Mouse (Mus musculus) forebrain, embryonic 16.5 days (tissue): Measurements from ENCODE around the gene Dhx33. TPM values are rescaled to one million over a fixed set of nuclear protein-coding genes. Genes with fewer than 3 reads are reported as not detected.

Source experiments
- ATAC-seq: fragments of 200-750 bp; cut with Nextera tagmentation; 2 replicates; pipeline ENCODE4 v1.8.0; 2017; ENCODE audit warnings: mild to moderate bottlenecking, moderate library complexity
- H3K27ac ChIP-seq: fragments of 300-500 bp; sonication (generic); 2 replicates; pipeline ENCODE4 v1.5.1; 2014; ENCODE audit warnings: low read length, control low read depth
- H3K27me3 ChIP-seq: fragments of 300-500 bp; sonication (generic); replicated peaks from 2 replicates; pipeline ENCODE4 v1.6.1; 2014; ENCODE audit warnings: low read length; ENCODE audit not compliant: control insufficient read depth, insufficient read depth
- H3K36me3 ChIP-seq: fragments of 300-500 bp; sonication (generic); 2 replicates; pipeline ENCODE4 v1.6.1; 2014; ENCODE audit not compliant: control insufficient read depth, insufficient read depth
- H3K4me1 ChIP-seq: fragments of 300-500 bp; sonication (generic); replicated peaks from 2 replicates; pipeline ENCODE4 v1.6.1; 2014; ENCODE audit warnings: low read length; ENCODE audit not compliant: control insufficient read depth, insufficient read depth
- H3K4me2 ChIP-seq: fragments of 300-500 bp; sonication (generic); 2 replicates; pipeline ENCODE4 v1.6.1; 2014; ENCODE audit warnings: mild to moderate bottlenecking, low read length, control low read depth
- H3K4me3 ChIP-seq: fragments of 300-500 bp; sonication (generic); replicated peaks from 2 replicates; pipeline ENCODE4 v1.5.1; 2014; ENCODE audit warnings: mild to moderate bottlenecking, low read length, control low read depth
- H3K9ac ChIP-seq: fragments of 300-500 bp; sonication (generic); replicated peaks from 2 replicates; pipeline ENCODE4 v1.6.1; 2014; ENCODE audit warnings: low read depth, low read length, control low read depth
- H3K9me3 ChIP-seq: fragments of 300-500 bp; sonication (generic); 2 replicates; pipeline ENCODE4 v1.6.1; 2016; ENCODE audit warnings: low read length; ENCODE audit not compliant: control insufficient read depth
- WGBS: fragments of 180-500 bp; shearing (Covaris S2); extraction: QIAGEN DNeasy Blood & Tissue Kit; methylation state at CpG from one replicate; pipeline ENCODE4 v1.1.7; 2014; 5-methylcytosine and 5-hydroxymethylcytosine counted together
- polyA plus RNA-seq: library from polyadenylated mRNA; unstranded; fragments of >200 nt; fragmentation: Nextera tagmentation; extraction: Ambion mirVana; gene quantifications from 2 replicates; pipeline ENCODE4 v1.2.1, GENCODE M21; 2015

Dhx33 gene
- polyA plus RNA-seq, 1 experiment from 2014 or later, result 19.4 TPM

DNA sequence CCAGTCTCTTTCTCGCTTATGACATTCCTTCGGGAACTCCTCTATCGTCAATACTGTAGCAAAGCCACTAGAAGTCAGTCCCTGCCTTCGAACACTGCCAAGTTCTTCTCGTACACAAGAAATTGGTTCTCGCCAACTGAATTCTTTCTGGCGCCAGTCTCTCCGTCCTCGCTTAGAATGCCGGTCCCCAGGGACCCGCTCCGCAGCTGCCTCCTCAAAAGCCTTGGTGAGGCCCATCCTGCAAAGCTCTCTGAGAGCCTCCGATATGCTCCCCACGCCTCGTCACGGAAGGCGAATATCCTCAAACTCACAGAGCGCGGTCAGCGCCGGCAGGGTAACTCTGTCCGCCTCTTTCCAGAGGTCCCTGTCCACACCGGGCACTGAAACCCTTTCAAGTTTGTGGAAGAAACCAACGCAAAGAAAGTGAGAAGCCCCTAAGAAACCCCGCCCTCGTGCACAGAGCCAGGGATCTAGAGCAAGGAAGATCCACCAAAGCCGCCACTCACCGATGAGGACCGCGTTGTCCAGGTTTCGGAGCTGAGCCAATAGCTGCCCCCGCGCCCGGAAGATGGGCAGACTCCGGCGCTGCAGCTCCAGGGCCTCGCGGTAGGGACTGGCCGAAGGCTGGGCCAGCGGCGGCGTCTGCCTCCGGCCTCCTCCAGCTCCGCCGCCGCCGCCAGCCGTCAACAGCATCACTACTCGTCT is 474 bp downstream of the Dhx33 start:
- no peak; the same call in 1 of the 2 replicates for ATAC-seq
- Histone ChIP-seq H3K9me3 (no peaks in the 10 kb centered on the region), H3K27ac (peak overlapping the region; percentile 58; the same call in 1 of the 2 replicates), H3K4me1 (peaks cover 18% of the 10 kb centered on the region), H3K4me2 (peak overlapping the region; percentile 98), H3K9ac (peak overlapping the region; percentile 71), H3K4me3 (peak overlapping the region; percentile 98), H3K36me3 (peaks cover 2% of the 10 kb centered on the region; the same call in 1 of the 2 replicates), H3K27me3 (no peaks in the 10 kb centered on the region)
- WGBS, result under 1% methylated on average over 49 of the region's 49 CpGs

DNA sequence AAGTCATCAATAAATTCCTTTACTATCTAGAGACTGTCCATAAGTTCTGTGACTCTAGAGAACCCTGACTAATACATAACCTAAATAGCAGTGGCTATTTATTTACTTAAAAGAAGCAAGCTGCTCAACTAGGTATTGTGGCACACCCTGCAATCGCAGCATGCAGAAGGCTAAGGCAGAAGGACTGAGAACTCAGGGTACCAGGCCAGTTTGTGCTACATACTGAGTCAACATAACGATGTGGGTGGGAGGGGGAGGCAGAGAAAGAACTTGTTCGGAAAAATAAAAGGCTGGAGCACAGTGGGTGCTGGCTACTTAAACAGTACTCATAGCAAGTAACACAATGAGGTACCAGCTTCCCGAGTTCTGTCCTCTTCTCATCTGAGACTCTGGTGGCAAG is 3.1 kb downstream of the Dhx33 start:
- WGBS, result 72% methylated on average over 4 of the region's 4 CpGs
- Histone ChIP-seq H3K27ac (no peak overlapping the region), H3K4me2 (no peak overlapping the region), H3K4me3 (no peak overlapping the region), H3K36me3 (peaks cover 2% of the 10 kb centered on the region; the same call in 1 of the 2 replicates), H3K4me1 (peaks cover 18% of the 10 kb centered on the region), H3K9ac (no peak overlapping the region), H3K27me3 (no peaks in the 10 kb centered on the region), H3K9me3 (no peaks in the 10 kb centered on the region)
- ATAC-seq, result no peak

DNA sequence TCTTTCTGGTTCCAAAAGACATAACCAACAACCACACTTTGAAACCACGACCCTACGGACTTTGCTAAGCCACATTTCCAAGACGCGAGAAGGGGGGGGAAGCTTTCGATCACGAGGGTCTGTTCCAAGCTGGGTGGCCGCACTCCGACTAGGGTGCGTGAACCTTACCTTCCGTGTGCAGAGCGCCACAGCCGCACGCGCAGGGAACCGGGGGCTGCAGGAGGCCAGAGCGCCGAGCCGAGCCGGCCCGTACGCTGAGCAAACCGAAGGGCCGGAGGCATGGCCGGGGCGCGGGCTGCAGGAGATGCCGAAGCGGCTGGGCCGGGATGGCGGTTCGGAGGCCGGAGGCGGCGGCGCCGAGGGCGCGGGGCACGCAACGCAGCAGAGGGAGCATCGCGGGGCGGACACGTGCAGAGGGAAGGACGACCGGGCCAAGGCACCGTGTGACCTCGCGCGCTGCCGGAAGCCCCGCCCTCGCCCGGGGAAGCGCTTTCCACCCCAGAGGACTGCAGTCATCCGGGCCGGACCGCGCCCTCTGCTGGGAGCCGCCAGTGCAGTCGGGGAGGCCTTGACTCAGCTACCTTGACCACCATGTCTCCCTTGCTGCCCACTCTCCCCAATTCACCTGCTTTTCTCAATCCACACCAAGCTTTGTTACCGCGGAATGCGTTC is 21.5 kb downstream of the Dhx33 start, which contains the start of gene C1qbp:
C1qbp (minus strand) TSS at position 470 of the 672 bp plus-strand sequence.
- ATAC-seq, result peak; percentile 96
- WGBS, result 1% methylated on average over 62 of the region's 64 CpGs
- H3K4me3 ChIP-seq, result peak within 1 kb of the TSS; percentile 93
- H3K4me2 ChIP-seq, result peak within 1 kb of the TSS; percentile 91
- peak within 1 kb of the TSS; percentile 42 for H3K27ac ChIP-seq
- no peaks in the 10 kb centered on the region for H3K27me3 ChIP-seq
- H3K9me3 ChIP-seq, result no peaks in the 10 kb centered on the region
- peak within 1 kb of the TSS; percentile 84 for H3K9ac ChIP-seq
- peaks cover 32% of the 10 kb centered on the region for H3K36me3 ChIP-seq
- peaks cover 11% of the 10 kb centered on the region for H3K4me1 ChIP-seq

DNA sequence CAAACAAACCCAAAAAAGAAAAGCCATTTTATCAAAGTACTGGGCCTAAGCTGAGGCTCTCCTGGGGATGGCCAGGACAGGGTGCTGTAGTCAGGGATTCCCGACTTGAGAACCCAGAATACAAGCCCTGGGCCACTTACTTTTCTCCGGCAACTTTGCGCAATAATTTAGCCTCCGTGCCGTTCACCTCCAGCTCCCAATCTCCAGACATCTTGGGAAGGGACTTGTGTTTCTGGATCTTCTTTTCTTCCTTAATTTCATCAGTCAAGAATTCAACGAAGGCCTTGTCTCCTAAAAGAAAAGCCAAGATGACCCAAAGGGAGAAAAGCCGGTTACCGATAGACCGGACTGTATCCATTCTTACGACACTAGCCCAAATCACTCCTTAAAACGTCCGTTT is 22.2 kb downstream of the Dhx33 start:
- H3K4me1 ChIP-seq, result peaks cover 11% of the 10 kb centered on the region
- H3K9ac ChIP-seq, result peak overlapping the region; percentile 84
- H3K4me2 ChIP-seq, result peak overlapping the region; percentile 91
- peaks cover 36% of the 10 kb centered on the region for H3K36me3 ChIP-seq
- 8% methylated on average over 12 of the region's 12 CpGs for WGBS
- H3K27ac ChIP-seq, result no peak overlapping the region
- H3K27me3 ChIP-seq, result no peaks in the 10 kb centered on the region
- no peaks in the 10 kb centered on the region for H3K9me3 ChIP-seq
- no peak for ATAC-seq
- peak overlapping the region; percentile 93 for H3K4me3 ChIP-seq

DNA sequence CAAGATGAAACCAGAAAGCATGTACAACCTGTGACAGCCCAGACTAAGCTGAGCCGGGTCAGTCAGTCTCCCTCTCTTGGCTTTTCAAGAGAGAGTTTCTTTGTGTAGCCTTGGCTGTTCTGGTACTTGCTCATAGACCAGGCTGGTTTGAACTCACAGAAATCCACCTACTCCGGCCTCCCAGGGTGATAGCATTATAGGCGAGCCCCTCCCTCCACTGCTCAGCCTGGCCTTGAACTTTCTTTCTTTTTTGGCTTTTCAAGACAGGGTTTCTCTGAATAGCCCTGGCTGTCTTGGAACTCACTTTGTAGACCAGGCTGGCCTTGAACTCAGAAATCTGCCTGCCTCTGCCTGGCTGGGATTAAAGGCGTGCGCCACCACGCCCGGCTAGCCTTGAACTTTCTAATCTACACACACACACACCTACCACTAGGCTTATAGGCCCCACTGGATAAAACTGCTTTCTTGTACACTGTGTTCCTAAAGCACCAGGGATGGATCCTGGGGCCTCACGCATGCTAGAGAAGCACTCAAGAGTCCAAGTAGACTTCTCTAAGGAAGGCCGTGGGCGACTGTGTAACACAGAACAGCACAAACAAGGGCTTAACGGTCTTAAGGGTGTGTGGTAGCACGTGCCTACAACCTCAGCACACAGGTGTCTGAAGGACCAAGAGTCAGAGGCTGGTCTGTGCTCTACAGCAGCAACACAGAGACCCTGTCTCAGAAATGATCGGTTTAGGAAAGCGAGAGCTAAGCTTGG is 23.3 kb downstream of the Dhx33 start:
- WGBS, result 92% methylated on average over 14 of the region's 14 CpGs
- Histone ChIP-seq H3K9ac (no peak overlapping the region), H3K27ac (no peak overlapping the region), H3K4me2 (no peak overlapping the region), H3K9me3 (no peaks in the 10 kb centered on the region), H3K4me3 (no peak overlapping the region), H3K27me3 (no peaks in the 10 kb centered on the region), H3K4me1 (peaks cover 11% of the 10 kb centered on the region), H3K36me3 (peaks cover 28% of the 10 kb centered on the region)
- no peak for ATAC-seq

DNA sequence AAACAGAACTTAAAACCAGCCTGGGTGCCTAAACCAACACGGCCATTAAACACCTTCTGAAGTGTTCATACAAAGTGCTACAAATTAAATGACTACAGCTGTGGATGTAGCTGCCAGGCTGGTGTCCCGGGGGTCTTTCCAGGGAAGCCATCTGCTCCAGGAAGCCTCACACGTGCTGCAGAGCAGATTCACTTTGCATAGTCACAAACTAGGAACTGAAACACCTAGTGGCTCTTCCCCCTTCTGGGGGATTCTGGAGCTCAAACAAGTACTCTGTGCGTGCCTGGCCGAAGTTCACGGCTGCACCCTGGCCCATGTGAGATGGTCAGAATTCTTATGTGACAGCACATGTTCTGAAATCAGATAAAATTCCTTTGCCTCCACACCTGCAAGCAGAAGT is 24.0 kb downstream of the Dhx33 start:
- Histone ChIP-seq H3K9me3 (no peaks in the 10 kb centered on the region), H3K4me1 (peaks cover 11% of the 10 kb centered on the region), H3K4me2 (no peak overlapping the region), H3K36me3 (peaks cover 29% of the 10 kb centered on the region), H3K27me3 (no peaks in the 10 kb centered on the region), H3K9ac (no peak overlapping the region), H3K27ac (no peak overlapping the region), H3K4me3 (no peak overlapping the region)
- ATAC-seq, result no peak
- 86% methylated on average over 6 of the region's 6 CpGs for WGBS

DNA sequence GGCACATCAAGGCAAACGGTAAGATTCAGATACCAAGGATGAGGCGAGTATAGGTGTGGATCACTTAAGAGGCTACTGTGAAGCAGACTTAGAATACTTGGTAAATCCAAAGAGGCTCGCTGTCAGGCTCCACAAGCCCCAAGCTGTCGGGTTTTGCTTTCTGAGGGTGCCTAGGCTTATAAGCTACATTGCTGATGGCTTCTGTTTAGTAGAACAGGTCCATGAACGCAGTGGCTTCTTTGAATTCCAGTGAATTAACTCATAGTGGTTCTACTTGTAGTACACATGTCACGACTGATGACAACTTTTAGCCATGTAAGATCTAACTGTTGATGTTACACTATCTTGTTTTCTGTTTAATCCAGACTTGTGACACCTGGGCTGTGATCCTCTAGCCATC is 26.9 kb downstream of the Dhx33 start:
- Histone ChIP-seq H3K4me1 (peaks cover 8% of the 10 kb centered on the region), H3K9ac (no peak overlapping the region), H3K27me3 (no peaks in the 10 kb centered on the region), H3K36me3 (peaks cover 33% of the 10 kb centered on the region), H3K4me3 (no peak overlapping the region), H3K27ac (no peak overlapping the region), H3K9me3 (no peaks in the 10 kb centered on the region), H3K4me2 (no peak overlapping the region)
- ATAC-seq, result no peak
- WGBS, result 94% methylated on average over 6 of the region's 6 CpGs

DNA sequence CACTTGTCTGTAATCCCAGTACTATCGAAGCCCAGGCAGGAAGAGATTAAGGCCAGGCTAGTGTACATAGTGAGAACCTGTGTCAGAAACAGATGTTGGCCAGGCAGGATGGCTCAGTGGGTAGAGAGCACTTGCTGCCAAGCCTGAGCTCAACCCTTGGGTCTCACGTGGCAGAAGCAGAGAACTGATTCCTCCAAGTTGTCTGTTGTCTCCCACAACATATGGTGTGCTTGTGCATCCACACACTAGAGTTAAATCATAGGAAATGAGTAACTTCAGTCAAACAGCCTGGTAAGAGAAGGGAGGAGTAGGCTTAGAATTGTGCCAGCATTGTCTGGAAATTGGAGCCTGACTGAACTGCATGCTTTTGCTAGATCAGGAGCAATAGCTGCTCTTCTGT is 29.0 kb downstream of the Dhx33 start:
- Histone ChIP-seq H3K4me2 (no peak overlapping the region), H3K27ac (no peak overlapping the region), H3K9ac (no peak overlapping the region), H3K36me3 (peaks cover 31% of the 10 kb centered on the region), H3K9me3 (no peaks in the 10 kb centered on the region), H3K27me3 (no peaks in the 10 kb centered on the region), H3K4me1 (peaks cover 6% of the 10 kb centered on the region), H3K4me3 (no peak overlapping the region)
- no peak for ATAC-seq
- 73% methylated on average over 2 of the region's 2 CpGs for WGBS

DNA sequence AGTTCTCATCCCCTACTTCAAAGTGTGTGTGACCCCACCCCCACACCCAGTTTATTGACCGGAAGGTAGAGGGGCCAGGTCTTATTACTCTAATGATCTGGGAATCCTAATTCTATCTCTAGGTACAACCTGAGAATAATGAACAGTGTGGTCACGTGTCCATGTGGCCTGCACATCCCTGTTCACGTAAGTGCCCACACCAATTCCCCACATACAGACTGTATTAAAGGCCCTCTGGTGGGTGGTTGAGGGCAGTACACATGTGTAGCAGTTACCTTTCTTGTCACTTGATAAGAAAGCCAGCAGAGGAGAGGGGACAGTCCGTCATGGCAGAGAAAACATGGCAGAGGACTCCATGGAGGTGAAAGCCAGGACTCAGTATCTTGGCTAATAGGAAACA is 30.3 kb downstream of the Dhx33 start:
- Histone ChIP-seq H3K36me3 (peaks cover 23% of the 10 kb centered on the region), H3K27me3 (no peaks in the 10 kb centered on the region)
- ATAC-seq, result no peak

More for the DNA sequence above, 30.3 kb downstream of the Dhx33 start:
- Histone ChIP-seq H3K4me2 (no peak overlapping the region), H3K4me3 (no peak overlapping the region), H3K9me3 (no peaks in the 10 kb centered on the region), H3K9ac (no peak overlapping the region), H3K27ac (no peak overlapping the region), H3K4me1 (peaks cover 6% of the 10 kb centered on the region)
- 70% methylated on average over 4 of the region's 4 CpGs for WGBS
